Mouse (Mus musculus) E14TG2a.4 (cell line): ENCODE data around the gene Cmtm8.

Source experiments
- H3K27me3 ChIP-seq: 2 replicates; pipeline ENCODE4 v1.6.1; 2014; ENCODE audit warnings: low read length, control low read depth; ENCODE audit not compliant: insufficient read depth
- H3K36me3 ChIP-seq: 2 replicates; pipeline ENCODE4 v1.6.1; 2014; ENCODE audit warnings: low read length, control low read depth; ENCODE audit not compliant: insufficient read depth
- H3K4me1 ChIP-seq: replicated peaks from 2 replicates; pipeline ENCODE4 v1.6.1; 2014; ENCODE audit warnings: low read depth, low read length, control low read depth
- H3K4me3 ChIP-seq: replicated peaks from 2 replicates; pipeline ENCODE4 v1.5.1; 2014; ENCODE audit warnings: mild to moderate bottlenecking, low read length
- H3K9me3 ChIP-seq: 2 replicates; pipeline ENCODE4 v1.6.1; 2014; ENCODE audit warnings: low read length, control low read depth
- CTCF ChIP-seq: conservative IDR thresholded peaks from 2 replicates; pipeline ENCODE4 v1.5.1; 2014; ENCODE audit warnings: low read length
- NANOG ChIP-seq: IDR thresholded peaks from 2 replicates; pipeline ENCODE4 v1.6.1; 2014; ENCODE audit warnings: borderline replicate concordance, low read length, mixed read lengths
- POU5F1 ChIP-seq: IDR thresholded peaks from 2 replicates; pipeline ENCODE4 v1.6.1; 2014; ENCODE audit warnings: low read length, borderline replicate concordance

Cmtm8 gene

GRCm38 (mm10) chr9:114747466-114747865 is 96.5 kb downstream of the Cmtm8 start:
- TF ChIP-seq CTCF (no peak), POU5F1 (no peak), NANOG (no peak)
- Histone ChIP-seq H3K9me3 (no peaks in the 10 kb centered on the region), H3K4me3 (peak overlapping the region; percentile 27; the same call in 1 of the 2 replicates), H3K4me1 (peaks cover 35% of the 10 kb centered on the region), H3K36me3 (peaks cover 78% of the 10 kb centered on the region), H3K27me3 (no peaks in the 10 kb centered on the region)

- peak overlapping the region; percentile 27; the same call in 1 of the 2 replicates for H3K4me3 ChIP-seq
- TF ChIP-seq NANOG: no peak
- no peak for TF ChIP-seq CTCF
- TF ChIP-seq POU5F1: no peak
These were observed 96.9 kb downstream of the Cmtm8 start for GRCm38 (mm10) chr9:114747012-114747411.

GRCm38 (mm10) chr9:114745654-114746053 is 98.3 kb downstream of the Cmtm8 start:
- Histone ChIP-seq H3K4me3 (no peak overlapping the region), H3K36me3 (peaks cover 90% of the 10 kb centered on the region), H3K9me3 (no peaks in the 10 kb centered on the region), H3K27me3 (no peaks in the 10 kb centered on the region), H3K4me1 (peaks cover 31% of the 10 kb centered on the region)
- TF ChIP-seq CTCF (no peak), NANOG (no peak), POU5F1 (no peak)

More at GRCm38 (mm10) chr9:114747012-114747411, 96.9 kb downstream of the Cmtm8 start:
- no peaks in the 10 kb centered on the region for H3K27me3 ChIP-seq
- no peaks in the 10 kb centered on the region for H3K9me3 ChIP-seq
- peaks cover 31% of the 10 kb centered on the region for H3K4me1 ChIP-seq
- H3K36me3 ChIP-seq: peaks cover 82% of the 10 kb centered on the region

GRCm38 (mm10) chr9:114745163-114745562 is 98.8 kb downstream of the Cmtm8 start:
- TF ChIP-seq CTCF (no peak), POU5F1 (no peak), NANOG (no peak)
- H3K9me3 ChIP-seq: no peaks in the 10 kb centered on the region
- H3K4me1 ChIP-seq: peaks cover 33% of the 10 kb centered on the region
- H3K36me3 ChIP-seq: peaks cover 90% of the 10 kb centered on the region
- H3K27me3 ChIP-seq: no peaks in the 10 kb centered on the region
- H3K4me3 ChIP-seq: no peak overlapping the region

- Histone ChIP-seq H3K27me3 (no peaks in the 10 kb centered on the region), H3K9me3 (no peaks in the 10 kb centered on the region), H3K4me3 (no peak overlapping the region), H3K36me3 (peaks cover 91% of the 10 kb centered on the region), H3K4me1 (peaks cover 24% of the 10 kb centered on the region)
- TF ChIP-seq POU5F1 (no peak), CTCF (no peak), NANOG (no peak)
These were observed 101.2 kb downstream of the Cmtm8 start for GRCm38 (mm10) chr9:114742731-114743130.

- H3K4me3 ChIP-seq: no peak overlapping the region
- H3K4me1 ChIP-seq: peaks cover 17% of the 10 kb centered on the region
- H3K27me3 ChIP-seq: no peaks in the 10 kb centered on the region
- H3K9me3 ChIP-seq: no peaks in the 10 kb centered on the region
- TF ChIP-seq POU5F1: no peak
- no peak for TF ChIP-seq NANOG
- no peak for TF ChIP-seq CTCF
- peaks cover 77% of the 10 kb centered on the region for H3K36me3 ChIP-seq
These were observed 103.6 kb downstream of the Cmtm8 start for GRCm38 (mm10) chr9:114740336-114740735.
